Mouse (Mus musculus) heart, embryonic 16.5 days (tissue): ENCODE results near the gene Ifnlr1. TPM values are rescaled to one million over a fixed set of nuclear protein-coding genes. Genes with fewer than 3 reads are reported as not detected.

Experiments used
- ATAC-seq: fragments of 200-750 bp; cut with Nextera tagmentation; replicated peaks from 2 replicates; pipeline ENCODE4 v1.8.0; 2017; ENCODE audit warnings: moderate number of reproducible peaks; ENCODE audit not compliant: insufficient read depth, low FRiP score; ENCODE audit errors: extremely low read depth
- H3K27ac ChIP-seq: fragments of 300-500 bp; sonication (generic); 2 replicates; pipeline ENCODE4 v1.5.1; 2014; ENCODE audit warnings: mild to moderate bottlenecking, low read length, control low read depth, moderate library complexity
- H3K27me3 ChIP-seq: fragments of 300-500 bp; sonication (generic); 2 replicates; pipeline ENCODE4 v1.6.1; 2014; ENCODE audit warnings: low read length, mixed read lengths; ENCODE audit not compliant: control insufficient read depth, insufficient read depth
- H3K36me3 ChIP-seq: fragments of 300-500 bp; sonication (generic); 2 replicates; pipeline ENCODE4 v1.6.1; 2014; ENCODE audit not compliant: control insufficient read depth, insufficient read depth
- H3K4me1 ChIP-seq: fragments of 300-500 bp; sonication (generic); 2 replicates; pipeline ENCODE4 v1.6.1; 2014; ENCODE audit warnings: low read length, mixed read lengths; ENCODE audit not compliant: control insufficient read depth, insufficient read depth
- H3K4me2 ChIP-seq: fragments of 300-500 bp; sonication (generic); 2 replicates; pipeline ENCODE4 v1.6.1; 2014; ENCODE audit warnings: low read depth, mild to moderate bottlenecking, control low read depth, low read length
- H3K4me3 ChIP-seq: fragments of 300-500 bp; sonication (generic); 2 replicates; pipeline ENCODE4 v1.5.1; 2014; ENCODE audit warnings: mild to moderate bottlenecking, control low read depth, low read length
- H3K9ac ChIP-seq: fragments of 300-500 bp; sonication (generic); 2 replicates; pipeline ENCODE4 v1.6.1; 2014; ENCODE audit warnings: low read length, control low read depth
- H3K9me3 ChIP-seq: fragments of 300-500 bp; sonication (generic); replicated peaks from 2 replicates; pipeline ENCODE4 v1.6.1; 2016; ENCODE audit warnings: low read length; ENCODE audit not compliant: control insufficient read depth
- WGBS: fragments of 180-500 bp; shearing (Covaris S2); extraction: QIAGEN DNeasy Blood & Tissue Kit; methylation state at CpG from one replicate; pipeline ENCODE4 v1.1.7; 2014; 5-methylcytosine and 5-hydroxymethylcytosine counted together
- polyA plus RNA-seq: library from polyadenylated mRNA; unstranded; fragments of >200 nt; fragmentation: Nextera tagmentation; extraction: Ambion mirVana; gene quantifications from 2 replicates; pipeline ENCODE4 v1.2.1, GENCODE M21; 2015

The Ifnlr1 gene
- polyA plus RNA-seq, 1 experiment from 2014 or later = 0.66 TPM

DNA sequence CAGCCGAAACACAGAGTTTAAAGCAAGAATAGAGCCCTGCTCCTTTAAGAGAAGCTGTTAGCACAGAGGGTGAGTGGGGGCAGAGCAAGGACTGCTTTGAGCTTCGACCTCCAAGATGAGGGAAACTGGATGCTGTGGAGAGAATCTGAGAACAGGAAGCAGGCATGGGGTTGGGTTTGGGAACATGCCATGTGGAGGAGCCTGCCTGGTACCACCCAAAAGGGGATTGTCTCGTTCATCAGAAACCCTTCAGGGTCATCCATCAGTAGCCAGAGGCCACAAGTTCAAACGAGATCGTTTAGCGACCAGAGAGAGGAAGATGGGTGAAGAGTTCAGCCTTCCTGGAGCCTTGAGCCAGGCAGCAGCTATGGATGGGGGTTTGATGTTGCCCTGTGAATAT is 57.4 kb downstream of the Ifnlr1 start:
- Histone ChIP-seq H3K4me1 (no peaks in the 10 kb centered on the region), H3K27me3 (no peaks in the 10 kb centered on the region), H3K4me3 (no peak overlapping the region), H3K9ac (no peak overlapping the region), H3K9me3 (no peaks in the 10 kb centered on the region), H3K4me2 (no peak overlapping the region), H3K36me3 (no peaks in the 10 kb centered on the region), H3K27ac (no peak overlapping the region)
- no peak for ATAC-seq
- 42% methylated on average over 6 of the region's 6 CpGs for WGBS

DNA sequence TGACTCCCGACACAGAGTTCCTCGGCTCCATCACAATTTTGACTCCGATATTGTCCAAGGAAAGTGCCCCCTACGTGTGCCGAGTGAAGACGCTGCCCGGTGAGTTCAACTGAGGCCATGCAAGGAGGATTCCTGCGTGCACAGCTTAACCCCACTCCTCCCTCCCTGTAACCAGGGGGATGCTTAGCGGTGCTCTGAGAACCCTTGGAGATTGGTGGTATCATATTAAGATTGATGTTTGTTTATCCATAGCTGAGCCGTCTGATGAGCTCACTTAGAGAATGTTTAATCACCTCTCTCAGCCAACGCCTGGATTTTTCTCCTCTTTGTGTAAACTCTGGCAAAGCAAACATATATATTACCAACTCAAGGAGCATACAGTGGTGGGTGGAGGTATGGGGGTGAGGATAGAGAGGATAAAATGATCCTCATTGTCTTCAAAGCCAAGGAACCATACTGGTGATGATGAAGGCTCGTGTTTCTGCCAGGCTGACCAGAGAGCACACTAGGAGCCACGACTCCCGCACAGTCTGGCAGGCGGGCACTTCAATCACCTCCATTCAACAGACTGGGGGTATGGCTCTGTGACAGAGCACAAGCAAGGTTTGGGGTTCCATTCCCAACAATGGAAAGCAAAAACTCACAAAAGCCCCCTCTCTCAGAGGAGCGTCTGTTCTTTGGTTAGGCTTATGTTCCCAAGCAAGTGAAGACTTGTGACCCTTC is 58.8 kb downstream of the Ifnlr1 start:
- no peaks in the 10 kb centered on the region for H3K27me3 ChIP-seq
- no peak for ATAC-seq
- H3K4me1 ChIP-seq = no peaks in the 10 kb centered on the region
- H3K9ac ChIP-seq = no peak overlapping the region
- WGBS = 60% methylated on average over 16 of the region's 16 CpGs
- H3K4me2 ChIP-seq = no peak overlapping the region
- H3K36me3 ChIP-seq = no peaks in the 10 kb centered on the region
- no peaks in the 10 kb centered on the region for H3K9me3 ChIP-seq
- no peak overlapping the region for H3K27ac ChIP-seq
- H3K4me3 ChIP-seq = no peak overlapping the region

DNA sequence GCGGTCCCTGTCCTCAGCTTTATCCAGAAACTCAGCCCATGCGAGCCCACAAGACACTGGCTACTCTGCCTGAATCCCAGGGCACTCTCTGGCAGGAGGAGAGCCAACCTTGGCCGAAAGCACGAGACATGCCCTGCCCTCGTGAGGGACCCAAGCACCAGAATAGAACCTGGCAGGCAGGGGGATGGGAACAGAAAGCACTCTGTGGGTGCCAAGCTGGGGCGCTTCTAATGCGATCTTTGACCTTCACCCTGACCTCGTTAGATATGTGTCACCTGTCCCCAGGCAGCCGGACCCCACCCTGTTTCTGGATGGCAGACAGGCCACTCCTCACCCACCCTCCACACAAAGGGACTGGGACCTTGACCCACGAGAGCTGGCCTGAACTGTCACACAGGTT is 59.5 kb downstream of the Ifnlr1 start:
- H3K27ac ChIP-seq = no peak overlapping the region
- H3K4me3 ChIP-seq = no peak overlapping the region

DNA sequence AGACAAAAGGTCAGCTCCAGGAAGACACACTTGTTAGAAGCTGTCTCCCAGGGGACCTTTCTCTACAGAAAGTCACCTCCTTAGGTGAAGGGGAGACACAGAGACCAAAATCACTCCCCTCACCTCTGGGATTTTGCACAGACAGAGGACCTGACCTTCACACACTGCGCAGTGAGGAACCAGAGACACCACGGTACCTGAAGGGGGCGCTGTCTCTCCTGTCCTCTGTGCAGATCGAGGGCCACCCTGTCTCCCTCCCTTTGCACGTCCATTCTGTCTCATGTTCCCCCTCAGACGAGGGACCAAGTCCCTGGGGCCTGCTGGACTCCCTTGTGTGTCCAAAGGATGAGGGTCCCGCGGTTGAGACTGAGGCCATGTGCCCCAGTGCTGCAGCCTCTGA is 64.8 kb downstream of the Ifnlr1 start:
- H3K27ac ChIP-seq = no peak overlapping the region
- no peaks in the 10 kb centered on the region for H3K4me1 ChIP-seq
- no peak overlapping the region for H3K4me3 ChIP-seq
- H3K36me3 ChIP-seq = no peaks in the 10 kb centered on the region
- 81% methylated on average over 8 of the region's 8 CpGs for WGBS
- no peak overlapping the region for H3K9ac ChIP-seq
- ATAC-seq = no peak
- no peak overlapping the region for H3K4me2 ChIP-seq
- peaks cover 11% of the 10 kb centered on the region for H3K9me3 ChIP-seq
- no peaks in the 10 kb centered on the region for H3K27me3 ChIP-seq

More for the DNA sequence above, 59.5 kb downstream of the Ifnlr1 start:
- H3K9ac ChIP-seq = no peak overlapping the region
- no peaks in the 10 kb centered on the region for H3K4me1 ChIP-seq
- H3K36me3 ChIP-seq = no peaks in the 10 kb centered on the region
- H3K9me3 ChIP-seq = no peaks in the 10 kb centered on the region
- no peaks in the 10 kb centered on the region for H3K27me3 ChIP-seq
- no peak overlapping the region for H3K4me2 ChIP-seq
- no peak for ATAC-seq
- 66% methylated on average over 10 of the region's 10 CpGs for WGBS

DNA sequence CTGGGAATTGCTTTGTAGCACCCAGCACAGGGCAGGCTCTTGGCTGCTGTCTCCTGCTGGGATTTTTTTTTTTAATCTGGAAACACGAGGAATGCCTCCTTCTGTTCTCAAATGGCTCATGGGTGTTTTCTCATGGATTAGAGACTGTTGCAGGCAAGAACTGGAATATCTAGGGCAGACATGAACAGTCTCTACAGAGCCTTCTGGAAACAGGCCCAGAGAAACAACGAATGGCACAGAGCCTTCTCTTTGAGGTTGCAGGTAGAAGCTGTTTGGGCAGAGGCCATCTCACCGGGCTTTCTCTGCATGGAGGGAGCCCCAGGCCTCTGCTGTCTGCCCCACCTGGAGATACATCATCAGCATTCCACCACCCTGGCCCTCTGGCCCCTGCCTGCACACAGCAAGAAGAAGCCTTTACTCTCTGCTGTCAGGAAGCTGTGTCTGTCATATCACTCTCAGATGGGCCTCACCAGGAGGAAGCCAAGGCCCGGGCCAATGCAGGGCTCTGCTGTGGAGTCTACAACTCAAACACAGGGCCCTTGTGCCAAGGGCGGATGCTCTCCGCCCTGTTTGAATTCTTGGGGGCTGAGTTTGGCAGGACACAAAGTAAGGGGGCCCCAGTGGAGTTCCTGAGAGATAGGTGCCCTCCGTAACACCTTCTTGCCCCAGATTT is 66.2 kb downstream of the Ifnlr1 start:
- Histone ChIP-seq H3K27me3 (no peaks in the 10 kb centered on the region), H3K9ac (no peak overlapping the region), H3K4me3 (no peak overlapping the region), H3K27ac (no peak overlapping the region), H3K36me3 (no peaks in the 10 kb centered on the region), H3K4me1 (no peaks in the 10 kb centered on the region), H3K9me3 (peaks cover 11% of the 10 kb centered on the region), H3K4me2 (no peak overlapping the region)
- 75% methylated on average over 7 of the region's 7 CpGs for WGBS
- no peak for ATAC-seq

DNA sequence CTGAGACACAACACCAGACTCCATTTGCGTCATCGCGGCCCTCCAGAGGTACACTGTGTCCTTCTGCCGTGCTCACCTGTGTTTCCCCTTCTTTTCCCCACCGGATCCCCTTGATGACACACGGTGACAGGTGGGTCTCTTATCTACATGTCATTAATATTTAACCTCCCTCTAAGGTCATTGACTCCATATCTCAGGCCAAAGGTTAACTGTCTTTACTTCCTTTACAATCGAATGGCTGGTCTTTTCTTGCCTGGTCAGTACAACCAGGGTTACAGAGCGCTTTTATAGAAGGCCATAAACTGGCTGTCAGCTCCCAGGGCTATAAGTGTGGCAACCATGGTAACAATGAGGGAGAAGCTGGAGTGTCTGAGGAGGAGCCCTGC is 66.7 kb downstream of the Ifnlr1 start:
- 70% methylated on average over 8 of the region's 8 CpGs for WGBS
- Histone ChIP-seq H3K4me1 (no peaks in the 10 kb centered on the region), H3K27me3 (no peaks in the 10 kb centered on the region), H3K36me3 (no peaks in the 10 kb centered on the region), H3K4me2 (no peak overlapping the region), H3K9me3 (peaks cover 11% of the 10 kb centered on the region), H3K9ac (no peak overlapping the region), H3K4me3 (no peak overlapping the region), H3K27ac (no peak overlapping the region)
- no peak for ATAC-seq

Other genes starting within 250 kb of the Ifnlr1 start
- gene Stpg1, start 191.5 kb upstream of the Ifnlr1 start, polyA plus RNA-seq = 0.44 and 0.47 TPM in 2 replicates
- 5.8 and 6.3 TPM in 2 replicates for gene Nipal3, start 191.2 kb upstream of the Ifnlr1 start, polyA plus RNA-seq
- 6.8 TPM in 2 replicates for gene Grhl3, start 112.7 kb upstream of the Ifnlr1 start, polyA plus RNA-seq
- not detected in 2 replicates for gene Il22ra1, start 41.9 kb downstream of the Ifnlr1 start, polyA plus RNA-seq
- gene Myom3, start 73.4 kb downstream of the Ifnlr1 start, polyA plus RNA-seq = 0.50 and 0.58 TPM in 2 replicates
- 128 and 147 TPM in 2 replicates for gene Srsf10, start 169.5 kb downstream of the Ifnlr1 start, polyA plus RNA-seq
- 133 and 149 TPM in 2 replicates for gene Pnrc2, start 187.6 kb downstream of the Ifnlr1 start, polyA plus RNA-seq
- gene Cnr2, start 209.1 kb downstream of the Ifnlr1 start, polyA plus RNA-seq = 0.71 and 0.80 TPM in 2 replicates
- gene Fuca1, start 234.4 kb downstream of the Ifnlr1 start, polyA plus RNA-seq = 50.7 and 52.8 TPM in 2 replicates